Mouse (Mus musculus): ENCODE measurements around the gene Apobec3. TPM values are rescaled to one million over a fixed set of nuclear protein-coding genes. Genes with fewer than 3 reads are reported as not detected.

The Apobec3 gene
- polyA plus RNA-seq, 1 experiment, result 114 TPM

DNA sequence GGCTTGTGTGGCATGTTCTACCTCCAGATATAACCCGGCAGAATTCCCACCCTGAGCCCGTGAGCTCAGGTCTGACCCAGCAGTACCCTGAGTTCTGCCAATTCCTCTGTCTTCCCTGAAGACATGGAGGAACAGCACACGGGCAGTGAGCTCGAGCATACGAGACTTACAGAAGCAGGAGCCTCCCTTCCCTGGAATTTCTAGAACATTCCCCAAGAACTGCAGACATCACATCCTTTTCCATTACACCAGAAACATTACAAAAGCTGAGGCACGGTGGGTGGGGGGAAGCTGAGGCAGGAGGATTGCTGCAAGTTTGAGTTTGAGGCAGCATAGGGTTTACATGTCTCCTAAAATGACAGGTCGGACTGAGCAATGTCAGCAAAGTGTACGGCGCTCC lies 31.6 kb upstream of the Apobec3 start:
- TF ChIP-seq POLR2A (IDR thresholded peaks at IDR 0.05; ENCODE audit: insufficient read depth, low read length) (no peak), CTCF (IDR thresholded peaks at IDR 0.05; ENCODE audit: low read depth, low read length) (no peak), EP300 (IDR thresholded peaks at IDR 0.05; ENCODE audit: insufficient read depth, low read depth, low read length) (no peak)
- H3K27ac ChIP-seq (ENCODE audit: insufficient read depth, low read length), result no peak overlapping the region
- no peaks in the 10 kb centered on the region for H3K4me1 ChIP-seq (ENCODE audit: control insufficient read depth, insufficient read depth, low read length)
- no peaks in the 10 kb centered on the region for H3K36me3 ChIP-seq (ENCODE audit: control insufficient read depth, insufficient read depth, low read length, poor library complexity, severe bottlenecking)
- H3K9ac ChIP-seq (ENCODE audit: low read depth, poor library complexity, severe bottlenecking), result no peak overlapping the region
- no peaks in the 10 kb centered on the region for H3K9me3 ChIP-seq (replicated peaks; ENCODE audit: control insufficient read depth, insufficient read depth, low read length, poor library complexity, severe bottlenecking)
- H3K4me3 ChIP-seq (ENCODE audit: low read depth, low read length), result no peak overlapping the region
- H3K27me3 ChIP-seq (ENCODE audit: control insufficient read depth, insufficient read depth, low read length, poor library complexity, severe bottlenecking), result no peaks in the 10 kb centered on the region

DNA sequence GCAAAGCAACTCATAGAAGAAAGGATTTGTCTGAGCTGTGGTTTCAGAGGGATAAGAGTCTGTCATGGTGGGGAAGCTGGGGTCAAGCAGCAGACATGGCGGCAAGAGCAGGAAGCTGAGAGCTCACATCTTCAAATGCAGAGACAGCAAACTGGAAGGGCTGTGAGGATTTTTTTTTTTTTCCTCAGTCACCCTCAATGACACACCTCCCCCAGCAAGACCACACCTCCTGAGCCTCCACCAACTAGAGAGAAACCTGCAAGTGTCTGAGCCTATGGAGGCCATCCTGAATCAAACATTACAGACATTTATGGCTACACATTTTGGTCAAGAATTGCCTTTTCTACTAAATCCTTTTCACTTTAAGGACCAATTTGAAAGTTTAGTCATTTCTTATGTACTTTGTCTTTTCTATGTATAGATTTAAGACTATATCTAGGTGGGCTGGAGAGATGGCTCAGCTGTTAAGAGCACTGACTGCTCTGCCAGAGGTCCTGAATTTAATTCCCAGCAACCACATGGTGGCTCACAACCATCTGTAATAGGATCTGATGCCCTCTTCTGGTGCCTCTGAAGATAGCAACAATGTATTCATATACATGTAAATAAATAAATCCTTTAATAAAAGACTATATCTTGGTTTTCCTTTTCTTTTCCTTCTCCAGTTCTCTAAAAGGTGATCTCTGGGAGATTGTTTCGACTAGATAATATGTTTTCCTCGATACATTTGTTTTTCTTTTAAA lies 24.0 kb upstream of the Apobec3 start:
- H3K9me3 ChIP-seq (replicated peaks; ENCODE audit: control insufficient read depth, insufficient read depth, low read length, poor library complexity, severe bottlenecking), result 0 out of 2 replicates have a peak, but pooled peaks cover 5% of the 10 kb centered on the region
- no peaks in the 10 kb centered on the region for H3K36me3 ChIP-seq (ENCODE audit: control insufficient read depth, insufficient read depth, low read length, poor library complexity, severe bottlenecking)
- no peaks in the 10 kb centered on the region for H3K4me1 ChIP-seq (ENCODE audit: control insufficient read depth, insufficient read depth, low read length)
- no peak overlapping the region for H3K4me3 ChIP-seq (ENCODE audit: low read depth, low read length)
- TF ChIP-seq CTCF (IDR thresholded peaks at IDR 0.05; ENCODE audit: low read depth, low read length) (no peak), EP300 (IDR thresholded peaks at IDR 0.05; ENCODE audit: insufficient read depth, low read depth, low read length) (no peak), POLR2A (IDR thresholded peaks at IDR 0.05; ENCODE audit: insufficient read depth, low read length) (no peak)
- no peaks in the 10 kb centered on the region for H3K27me3 ChIP-seq (ENCODE audit: control insufficient read depth, insufficient read depth, low read length, poor library complexity, severe bottlenecking)
- no peak overlapping the region for H3K27ac ChIP-seq (ENCODE audit: insufficient read depth, low read length)
- no peak overlapping the region for H3K9ac ChIP-seq (ENCODE audit: low read depth, poor library complexity, severe bottlenecking)

- TF ChIP-seq POLR2A (IDR thresholded peaks at IDR 0.05; ENCODE audit: insufficient read depth, low read length), result no peak
- TF ChIP-seq EP300 (IDR thresholded peaks at IDR 0.05; ENCODE audit: insufficient read depth, low read depth, low read length), result no peak
- TF ChIP-seq CTCF (IDR thresholded peaks at IDR 0.05; ENCODE audit: low read depth, low read length), result no peak
- Histone ChIP-seq H3K27me3 (ENCODE audit: control insufficient read depth, insufficient read depth, low read length, poor library complexity, severe bottlenecking) (no peaks in the 10 kb centered on the region), H3K4me1 (ENCODE audit: control insufficient read depth, insufficient read depth, low read length) (peaks cover 9% of the 10 kb centered on the region), H3K36me3 (ENCODE audit: control insufficient read depth, insufficient read depth, low read length, poor library complexity, severe bottlenecking) (no peaks in the 10 kb centered on the region), H3K27ac (ENCODE audit: insufficient read depth, low read length) (0 out of 2 replicates have a peak overlapping the region, but pooled peaks have one; percentile 48), H3K9ac (ENCODE audit: low read depth, poor library complexity, severe bottlenecking) (no peak overlapping the region), H3K4me3 (ENCODE audit: low read depth, low read length) (no peak overlapping the region), H3K9me3 (replicated peaks; ENCODE audit: control insufficient read depth, insufficient read depth, low read length, poor library complexity, severe bottlenecking) (peaks cover 6% of the 10 kb centered on the region; the same call in 1 of the 2 replicates)
These were observed 17.9 kb upstream of the Apobec3 start for GRCm38 (mm10) chr15:79873545-79873944.

- peaks cover 9% of the 10 kb centered on the region for H3K4me1 ChIP-seq (ENCODE audit: control insufficient read depth, insufficient read depth, low read length)
- no peak overlapping the region for H3K9ac ChIP-seq (ENCODE audit: low read depth, poor library complexity, severe bottlenecking)
- TF ChIP-seq CTCF (IDR thresholded peaks at IDR 0.05; ENCODE audit: low read depth, low read length) (no peak), EP300 (IDR thresholded peaks at IDR 0.05; ENCODE audit: insufficient read depth, low read depth, low read length) (no peak), POLR2A (IDR thresholded peaks at IDR 0.05; ENCODE audit: insufficient read depth, low read length) (no peak)
- no peaks in the 10 kb centered on the region for H3K36me3 ChIP-seq (ENCODE audit: control insufficient read depth, insufficient read depth, low read length, poor library complexity, severe bottlenecking)
- peaks cover 6% of the 10 kb centered on the region; the same call in 1 of the 2 replicates for H3K9me3 ChIP-seq (replicated peaks; ENCODE audit: control insufficient read depth, insufficient read depth, low read length, poor library complexity, severe bottlenecking)
- no peaks in the 10 kb centered on the region for H3K27me3 ChIP-seq (ENCODE audit: control insufficient read depth, insufficient read depth, low read length, poor library complexity, severe bottlenecking)
- H3K4me3 ChIP-seq (ENCODE audit: low read depth, low read length), result no peak overlapping the region
- peak overlapping the region; percentile 48; the same call in 1 of the 2 replicates for H3K27ac ChIP-seq (ENCODE audit: insufficient read depth, low read length)
These were observed 17.5 kb upstream of the Apobec3 start for GRCm38 (mm10) chr15:79873995-79874394.

DNA sequence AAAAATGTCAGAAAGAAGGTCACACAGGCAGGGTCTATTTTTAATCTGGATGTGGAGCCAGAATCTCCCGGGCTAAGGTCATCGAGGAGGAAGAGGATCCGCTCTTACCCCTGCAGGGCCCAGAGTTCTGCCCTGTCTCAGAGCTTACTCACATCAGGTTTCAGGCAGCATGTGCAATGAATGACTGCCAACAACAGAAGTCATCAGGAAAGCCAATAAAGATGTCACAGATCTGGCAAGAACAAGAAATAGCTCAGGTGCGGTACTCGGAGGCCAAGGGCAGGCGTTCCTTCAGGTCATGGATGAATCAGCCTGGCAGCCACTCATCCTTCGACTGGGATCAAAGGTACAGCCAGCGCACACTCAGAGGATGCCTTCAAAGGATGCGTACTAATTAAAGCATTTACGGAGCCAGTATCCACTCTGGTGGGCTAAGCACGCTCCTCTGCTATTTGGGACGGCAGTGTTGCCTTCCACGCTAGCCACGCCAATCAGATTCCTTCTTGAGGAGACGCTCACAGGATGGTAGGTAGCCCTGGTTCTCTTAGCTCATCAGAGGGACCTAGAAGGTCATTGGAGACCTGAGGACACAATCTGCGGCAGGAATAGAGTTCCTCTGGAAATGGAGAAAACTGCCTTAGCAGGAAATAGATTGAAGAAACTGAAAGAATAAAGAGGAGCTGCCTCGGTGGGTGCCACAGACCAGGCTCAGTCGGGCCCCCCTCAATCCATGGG lies 16.0 kb upstream of the Apobec3 start:
- no peak overlapping the region for H3K4me3 ChIP-seq (ENCODE audit: low read depth, low read length)
- peak overlapping the region; percentile 8 for H3K27ac ChIP-seq (ENCODE audit: insufficient read depth, low read length)
- no peaks in the 10 kb centered on the region for H3K27me3 ChIP-seq (ENCODE audit: control insufficient read depth, insufficient read depth, low read length, poor library complexity, severe bottlenecking)
- peaks cover 2% of the 10 kb centered on the region; the same call in 1 of the 2 replicates for H3K9me3 ChIP-seq (replicated peaks; ENCODE audit: control insufficient read depth, insufficient read depth, low read length, poor library complexity, severe bottlenecking)
- peaks cover 11% of the 10 kb centered on the region for H3K4me1 ChIP-seq (ENCODE audit: control insufficient read depth, insufficient read depth, low read length)
- H3K36me3 ChIP-seq (ENCODE audit: control insufficient read depth, insufficient read depth, low read length, poor library complexity, severe bottlenecking), result no peaks in the 10 kb centered on the region
- H3K9ac ChIP-seq (ENCODE audit: low read depth, poor library complexity, severe bottlenecking), result no peak overlapping the region
- no peak for TF ChIP-seq POLR2A (IDR thresholded peaks at IDR 0.05; ENCODE audit: insufficient read depth, low read length)

DNA sequence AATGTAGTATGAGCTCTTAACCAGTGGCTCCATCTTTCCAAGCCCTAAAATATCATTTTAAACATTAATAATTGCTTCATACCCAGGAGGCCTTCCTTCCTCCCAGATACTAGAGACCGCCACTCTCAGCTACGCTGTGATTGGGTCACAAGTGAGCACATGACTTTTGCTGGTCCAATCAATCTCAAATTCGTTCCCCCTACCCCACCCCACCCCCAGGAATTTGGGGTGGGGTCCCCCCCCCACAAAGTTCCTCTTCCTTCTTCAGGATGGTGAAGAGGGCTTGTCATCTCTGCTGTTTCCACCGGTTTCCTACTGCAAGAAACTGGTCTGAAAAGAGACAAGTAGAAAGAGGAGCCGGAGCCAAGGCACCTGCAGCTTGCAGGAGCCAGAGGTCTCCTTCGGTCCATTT lies 12.7 kb upstream of the Apobec3 start:
- TF ChIP-seq POLR2A (IDR thresholded peaks at IDR 0.05; ENCODE audit: insufficient read depth, low read length) (no peak), CTCF (IDR thresholded peaks at IDR 0.05; ENCODE audit: low read depth, low read length) (no peak), EP300 (IDR thresholded peaks at IDR 0.05; ENCODE audit: insufficient read depth, low read depth, low read length) (no peak)
- H3K9ac ChIP-seq (ENCODE audit: low read depth, poor library complexity, severe bottlenecking), result peak overlapping the region; percentile 24; the same call in 1 of the 2 replicates
- no peaks in the 10 kb centered on the region for H3K27me3 ChIP-seq (ENCODE audit: control insufficient read depth, insufficient read depth, low read length, poor library complexity, severe bottlenecking)
- H3K9me3 ChIP-seq (replicated peaks; ENCODE audit: control insufficient read depth, insufficient read depth, low read length, poor library complexity, severe bottlenecking), result peaks cover 2% of the 10 kb centered on the region; the same call in 1 of the 2 replicates
- no peaks in the 10 kb centered on the region for H3K36me3 ChIP-seq (ENCODE audit: control insufficient read depth, insufficient read depth, low read length, poor library complexity, severe bottlenecking)
- peak overlapping the region; percentile 80 for H3K27ac ChIP-seq (ENCODE audit: insufficient read depth, low read length)
- peaks cover 12% of the 10 kb centered on the region for H3K4me1 ChIP-seq (ENCODE audit: control insufficient read depth, insufficient read depth, low read length)
- peak overlapping the region; percentile 45 for H3K4me3 ChIP-seq (ENCODE audit: low read depth, low read length)

All from ES-Bruce4 (cell line).